Mouse (Mus musculus) adrenal gland, adult (tissue): Measurements from ENCODE around the gene Gbx1.

Experiments used
- DNase-seq, 2 experiments: peaks; one replicate each; pipeline ENCODE4 v3.0.0; 2022 to 2023; ENCODE audit warnings: low spot score in 1 of 2; ENCODE audit not compliant: inconsistent age in 2 of 2

Gene Gbx1

DNA sequence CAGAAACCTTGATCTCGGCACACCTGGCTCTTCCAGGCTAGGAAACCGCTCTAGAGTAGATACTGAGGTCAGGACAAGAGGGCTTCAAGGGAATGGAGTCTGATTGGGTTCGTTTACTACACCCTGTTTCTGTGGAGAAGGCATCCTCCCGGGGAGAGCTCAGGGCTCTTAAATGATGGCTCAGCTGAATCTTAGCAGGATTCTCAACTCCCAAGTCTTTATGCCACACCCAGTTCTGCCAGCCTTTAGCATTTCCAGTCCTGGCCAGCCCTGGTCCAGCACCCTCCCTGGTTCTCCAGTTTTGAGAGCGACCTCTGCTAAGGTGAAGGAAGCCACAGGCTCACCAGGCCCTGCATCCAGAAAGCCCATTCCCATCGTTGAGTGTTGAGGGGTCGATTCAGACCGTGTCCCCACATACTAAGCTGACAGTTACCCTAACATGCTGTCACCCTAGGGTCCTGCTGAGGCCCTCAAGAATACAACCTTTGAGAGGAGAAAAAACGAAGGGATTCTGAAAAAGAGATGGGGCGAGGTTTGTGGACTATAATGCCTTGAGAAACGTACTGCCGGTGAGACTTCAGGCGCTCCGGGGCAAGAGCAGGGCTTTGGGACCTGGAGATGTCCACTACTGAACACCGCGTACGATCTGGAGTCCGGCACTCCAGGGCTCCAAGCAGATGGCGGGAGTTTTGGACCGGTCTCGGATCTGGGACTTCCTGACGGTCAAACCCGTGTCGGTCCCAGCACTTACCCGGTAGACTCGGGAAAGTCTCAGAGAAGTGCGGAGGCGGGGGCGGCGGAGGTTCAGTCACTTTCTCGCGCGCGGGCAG, 1.4 kb downstream of the Gbx1 start:
- DNase-seq = peak in 1 of 2 experiments; percentile 53

DNA sequence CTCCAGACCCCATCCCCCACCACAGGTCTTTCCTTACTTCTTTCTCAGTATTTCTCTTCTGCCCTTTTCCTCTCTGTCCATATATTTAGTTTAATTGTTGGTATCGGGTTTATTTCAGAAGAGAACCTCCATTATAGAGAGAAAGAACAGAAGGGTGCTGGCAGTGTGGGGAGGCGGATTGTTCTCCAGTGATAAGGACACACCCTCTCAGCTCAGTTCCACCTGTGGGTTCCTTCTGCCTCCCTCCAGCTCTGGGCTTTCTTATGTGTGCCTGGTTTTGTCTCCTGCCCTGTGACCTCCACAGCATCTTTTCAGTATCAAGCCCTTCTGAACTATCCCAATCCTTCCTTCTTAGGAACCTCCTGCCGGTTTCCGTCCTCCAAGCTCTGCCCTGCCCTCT, 2.5 kb downstream of the Gbx1 start:
- no peak for DNase-seq

DNA sequence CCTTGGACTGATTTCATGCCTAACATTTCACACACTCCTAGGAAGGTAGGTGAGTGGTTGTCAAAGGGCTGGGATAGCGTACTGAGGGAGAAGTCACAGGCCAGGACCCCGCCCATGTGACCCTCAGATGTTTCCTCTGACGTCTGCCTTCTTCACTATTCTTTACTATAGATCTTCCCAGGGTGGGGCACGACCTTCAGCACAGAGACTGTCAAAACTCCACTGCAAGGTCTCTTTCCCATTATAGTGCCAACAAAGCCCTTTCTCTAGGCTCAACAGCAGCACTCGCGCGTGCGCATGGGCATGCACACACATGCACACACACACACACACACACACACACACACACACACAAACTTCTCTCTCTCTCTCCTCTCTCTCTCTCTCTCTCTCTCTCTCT, 3.2 kb downstream of the Gbx1 start:
- no peak for DNase-seq

DNA sequence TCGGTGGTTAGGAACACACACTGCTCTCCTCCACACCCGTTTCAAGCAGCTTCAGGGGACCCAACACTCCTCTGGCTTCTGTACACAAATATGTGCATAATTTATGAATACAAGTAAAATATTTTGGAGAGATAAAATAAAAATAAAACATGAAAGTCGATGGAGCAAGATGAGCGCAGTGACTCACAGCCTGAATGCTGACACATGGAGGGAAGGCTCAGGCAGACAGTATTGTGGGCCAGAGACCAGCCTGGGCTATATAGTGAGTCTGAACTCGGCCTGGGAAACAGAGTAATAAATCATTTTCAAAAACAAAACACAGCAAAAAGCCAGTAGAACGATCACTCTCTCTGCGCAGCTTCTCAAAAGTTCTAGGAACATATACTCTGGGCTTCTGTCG, 5.6 kb downstream of the Gbx1 start:
- DNase-seq = no peak

DNA sequence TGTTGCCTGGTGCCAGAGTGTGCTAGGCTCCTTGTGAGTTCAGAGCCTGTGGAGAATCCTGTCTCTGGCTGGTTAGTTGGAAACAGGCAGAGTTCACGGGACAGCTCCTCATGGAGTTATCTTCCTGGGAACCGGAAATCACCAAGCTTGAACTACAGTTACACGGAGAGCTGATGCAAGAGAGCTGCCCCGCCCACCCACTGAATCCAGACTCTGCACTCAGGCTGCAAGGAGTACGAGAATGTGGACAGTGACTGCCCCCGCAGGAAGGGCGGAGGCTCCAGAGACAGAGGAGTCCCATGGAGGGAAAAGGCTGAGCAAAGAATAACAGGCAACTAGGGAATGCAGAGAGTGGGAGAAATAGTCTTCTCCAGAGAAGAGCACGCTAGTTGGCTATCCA, 14.7 kb downstream of the Gbx1 start:
- no peak for DNase-seq

DNA sequence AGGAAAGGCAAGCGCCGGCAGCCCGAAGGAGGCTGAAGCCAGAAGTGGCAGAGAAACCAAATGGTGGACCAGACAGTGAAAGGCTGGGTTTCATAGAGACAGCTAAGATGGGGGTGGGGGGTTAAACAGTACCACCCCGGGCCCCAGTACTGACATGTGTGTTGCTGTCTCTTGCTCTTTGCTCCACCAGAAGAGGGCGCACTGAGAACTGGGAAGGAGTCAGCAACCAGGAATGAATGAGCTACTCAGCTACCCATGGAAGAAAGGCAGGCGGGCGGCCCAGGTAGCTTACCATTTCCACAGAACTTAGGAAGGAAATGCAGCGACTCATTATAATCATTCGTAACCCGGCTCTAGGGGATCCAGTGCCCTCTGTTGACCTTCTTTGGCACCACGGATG, 16.4 kb downstream of the Gbx1 start:
- DNase-seq = peak; percentile 52 to 86

DNA sequence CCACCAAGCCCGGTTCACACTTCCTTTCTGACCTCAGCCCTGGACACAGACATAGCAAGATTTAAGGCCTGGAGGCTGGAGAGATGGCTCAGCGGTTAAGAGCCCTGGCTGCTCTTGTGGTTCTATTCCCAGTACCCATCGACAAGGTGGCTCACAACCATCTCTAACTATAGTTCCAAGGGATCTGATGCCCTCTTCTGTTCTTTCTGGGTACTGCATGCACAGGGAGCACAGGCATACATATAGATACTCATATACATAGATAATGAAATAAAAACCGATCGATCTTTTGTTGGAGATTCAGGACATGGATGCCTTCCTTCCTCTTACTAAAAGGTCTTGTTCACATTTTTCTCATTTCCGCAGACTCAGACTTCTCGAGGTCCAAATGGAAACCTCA, 18.6 kb downstream of the Gbx1 start:
- DNase-seq = no peak

DNA sequence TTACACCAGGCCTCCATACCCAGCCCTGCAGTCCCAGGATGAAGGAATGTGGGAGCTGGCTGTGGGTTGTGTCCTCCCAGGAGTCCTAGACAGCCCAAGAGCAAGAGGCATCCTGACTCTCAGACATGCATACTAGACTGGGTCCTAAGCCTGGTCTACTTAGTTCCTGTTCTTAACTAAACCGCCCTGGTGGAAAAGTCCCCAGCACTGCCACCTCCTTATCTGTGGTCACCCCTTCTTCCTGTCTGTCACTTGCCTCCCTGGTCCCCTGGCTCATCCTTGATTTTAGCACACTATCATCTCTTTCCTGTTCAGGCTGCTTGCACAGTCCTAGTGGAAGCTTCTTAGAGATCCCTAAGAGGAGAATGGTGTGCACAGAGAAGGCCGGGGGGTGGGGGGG, 21.5 kb downstream of the Gbx1 start:
- DNase-seq = no peak

DNA sequence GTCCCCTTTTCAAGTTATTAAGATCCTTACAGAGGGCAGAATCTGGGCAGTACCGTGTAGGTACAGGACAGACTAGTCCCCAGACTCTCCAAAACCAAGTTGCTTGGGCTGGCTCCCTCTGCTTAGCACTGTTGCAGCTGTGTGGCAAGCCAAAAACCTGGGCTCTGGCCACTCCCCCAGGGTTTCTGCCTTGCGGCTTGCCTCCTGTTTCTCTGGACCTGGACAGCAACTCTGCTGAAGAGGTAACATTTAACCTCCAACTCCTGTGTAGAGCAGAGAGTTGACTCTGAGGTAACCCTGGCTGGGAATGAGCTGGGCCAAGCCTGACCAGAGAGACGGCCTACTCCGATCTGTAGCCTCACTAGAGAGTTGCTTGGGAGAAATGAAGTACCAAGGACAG, 24.2 kb downstream of the Gbx1 start:
- DNase-seq = no peak

DNA sequence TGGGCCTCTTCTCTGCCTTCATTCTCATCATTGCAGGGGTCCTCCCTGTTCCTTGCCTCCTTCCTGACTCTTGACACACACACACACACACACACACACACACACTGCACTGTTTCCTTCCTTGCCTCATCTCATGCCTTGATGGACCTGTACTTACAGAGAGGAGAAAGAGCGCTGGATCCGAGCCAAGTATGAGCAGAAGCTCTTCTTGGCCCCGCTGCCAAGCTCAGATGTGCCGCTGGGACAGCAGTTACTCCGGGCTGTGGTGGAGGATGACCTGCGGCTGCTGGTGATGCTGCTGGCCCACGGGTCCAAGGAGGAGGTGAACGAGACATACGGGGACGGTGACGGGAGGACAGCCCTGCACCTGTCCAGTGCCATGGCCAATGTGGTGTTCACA, 26.2 kb downstream of the Gbx1 start:
- no peak for DNase-seq

DNA sequence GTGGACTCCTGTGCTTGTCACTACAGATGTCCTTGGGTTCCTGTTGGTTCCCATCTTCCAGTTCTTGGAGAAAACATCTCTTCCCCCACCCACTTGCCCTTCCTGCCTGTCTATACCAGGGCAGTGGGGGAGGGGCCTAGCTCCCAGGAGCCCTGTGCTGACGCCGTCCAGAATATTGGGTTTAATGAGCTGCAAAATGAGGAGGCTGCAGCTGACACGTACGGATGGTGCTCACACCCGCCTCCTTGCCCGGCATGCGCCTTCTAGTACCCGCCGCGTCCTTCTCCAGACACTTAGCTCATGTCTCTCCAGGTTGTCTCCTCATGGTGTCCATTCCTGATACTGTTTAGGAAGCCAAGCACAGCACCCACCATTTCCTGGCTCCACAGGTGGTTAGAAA, 27.9 kb downstream of the Gbx1 start:
- no peak for DNase-seq

DNA sequence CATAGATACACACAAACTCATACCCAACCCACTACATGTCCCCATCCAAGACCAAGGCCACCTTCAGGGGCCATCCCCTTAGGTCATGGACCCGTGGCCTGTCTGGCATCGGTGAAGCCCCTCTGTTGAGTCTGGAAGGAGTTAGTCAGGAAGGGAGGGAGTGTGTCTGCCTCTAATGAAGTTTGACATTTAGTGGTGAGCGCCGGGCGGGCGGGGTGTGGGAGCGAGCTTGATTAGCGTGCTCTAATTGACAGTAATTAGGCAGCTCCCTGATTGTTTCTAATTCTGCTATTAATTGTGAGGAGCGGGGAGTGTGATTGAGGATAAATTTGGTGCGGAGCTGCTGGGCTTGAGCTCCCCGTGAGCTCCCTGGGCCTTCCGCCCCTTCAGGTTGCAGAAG, 29.5 kb downstream of the Gbx1 start:
- DNase-seq = no peak

DNA sequence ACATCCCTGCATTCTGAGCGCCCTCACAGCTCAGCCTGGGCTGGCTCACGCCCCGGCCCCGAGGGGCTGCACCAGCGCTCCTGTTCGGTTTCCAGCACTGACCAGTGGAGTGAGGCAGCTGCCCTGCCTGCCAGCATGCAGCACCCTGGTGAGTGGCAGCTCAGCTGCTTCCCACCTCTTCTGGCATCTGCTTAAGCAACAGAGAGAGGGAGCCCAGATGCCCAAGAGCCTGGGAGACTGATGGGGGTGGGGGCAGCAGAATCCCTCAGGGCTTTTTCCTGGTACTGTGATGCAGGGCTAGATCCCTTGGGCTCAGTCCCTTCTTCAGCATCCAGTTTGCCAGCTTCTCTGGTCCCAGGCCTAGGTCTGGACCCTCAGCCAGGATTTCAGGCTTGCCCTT, 30.2 kb downstream of the Gbx1 start:
- DNase-seq = no peak

DNA sequence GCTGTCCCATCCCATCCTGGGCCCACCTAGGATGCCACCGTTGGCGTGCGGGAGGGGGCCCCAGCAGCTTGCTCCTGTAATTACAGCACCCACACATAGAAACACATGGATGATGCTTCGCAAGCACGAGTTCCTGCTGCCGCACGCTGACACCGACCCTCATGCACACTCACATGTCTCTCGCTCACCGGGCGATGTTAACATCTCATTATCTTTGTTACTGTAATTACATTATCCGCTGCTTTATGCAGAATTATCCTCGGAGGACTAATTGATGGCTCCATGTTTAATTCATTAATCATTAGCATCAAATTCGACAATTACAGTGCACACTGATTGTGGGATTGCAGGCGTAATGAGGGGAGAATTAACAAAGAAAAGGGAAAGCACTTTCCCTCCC, 32.0 kb downstream of the Gbx1 start:
- no peak for DNase-seq

DNA sequence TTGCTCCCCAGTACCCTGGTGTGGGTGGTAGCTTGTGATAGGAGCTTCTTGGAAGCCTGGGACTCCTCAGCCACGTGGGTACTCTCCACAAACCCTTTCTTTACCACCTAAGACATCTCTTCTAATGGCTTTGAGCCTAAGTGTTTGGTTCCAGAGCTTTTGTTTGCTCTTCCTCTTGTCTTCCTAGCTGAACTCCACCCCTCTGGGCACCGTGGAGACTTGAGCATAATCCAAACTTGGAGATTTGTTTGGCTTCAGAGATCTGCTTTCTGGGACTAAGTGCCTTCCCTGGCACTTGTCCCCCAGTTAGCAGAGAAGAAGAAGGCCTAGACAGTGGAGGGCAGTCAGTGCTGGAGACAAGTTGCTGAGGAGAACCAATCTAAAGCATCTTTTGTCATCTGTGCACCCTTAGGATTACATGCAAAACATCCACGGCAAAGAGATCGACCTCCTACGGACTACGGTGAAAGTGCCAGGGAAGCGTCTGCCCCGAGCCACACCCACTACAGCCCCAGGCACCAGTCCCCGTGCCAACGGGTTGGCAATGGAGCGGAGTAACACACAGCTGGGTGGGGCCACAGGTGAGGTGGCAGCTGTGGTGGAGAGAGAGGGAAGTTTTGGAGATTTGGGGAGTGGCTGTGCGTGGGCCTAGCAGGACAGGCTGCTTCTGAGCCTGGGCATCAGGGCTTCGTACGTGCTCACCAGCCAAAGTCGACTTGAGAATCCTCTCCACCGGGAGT, 34.3 kb downstream of the Gbx1 start:
- no peak for DNase-seq

DNA sequence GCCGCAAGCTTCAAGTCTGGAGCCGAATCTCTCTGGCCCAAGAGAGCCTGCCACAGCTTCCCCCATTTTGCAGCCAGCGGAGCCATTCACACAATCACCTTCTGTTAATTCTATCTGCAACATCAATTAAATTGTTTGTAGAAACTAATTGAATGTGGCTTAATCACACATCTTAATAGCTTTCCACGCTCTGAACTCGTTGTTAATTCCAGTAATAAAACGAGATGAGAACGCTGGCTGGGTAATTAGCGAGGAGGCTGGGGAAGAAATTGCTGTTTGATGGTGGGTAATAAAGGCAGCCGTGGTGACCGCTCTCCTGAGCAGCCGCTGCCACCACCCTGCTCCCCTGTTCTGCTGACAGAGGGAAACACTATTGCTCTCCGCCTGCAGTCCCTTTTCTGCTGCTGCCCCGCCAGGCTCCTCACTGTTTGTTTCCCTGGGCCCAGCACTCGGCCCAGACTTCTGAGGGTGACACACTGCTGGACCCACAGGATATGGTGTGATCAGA, 36.5 kb downstream of the Gbx1 start:
- DNase-seq = no peak

DNA sequence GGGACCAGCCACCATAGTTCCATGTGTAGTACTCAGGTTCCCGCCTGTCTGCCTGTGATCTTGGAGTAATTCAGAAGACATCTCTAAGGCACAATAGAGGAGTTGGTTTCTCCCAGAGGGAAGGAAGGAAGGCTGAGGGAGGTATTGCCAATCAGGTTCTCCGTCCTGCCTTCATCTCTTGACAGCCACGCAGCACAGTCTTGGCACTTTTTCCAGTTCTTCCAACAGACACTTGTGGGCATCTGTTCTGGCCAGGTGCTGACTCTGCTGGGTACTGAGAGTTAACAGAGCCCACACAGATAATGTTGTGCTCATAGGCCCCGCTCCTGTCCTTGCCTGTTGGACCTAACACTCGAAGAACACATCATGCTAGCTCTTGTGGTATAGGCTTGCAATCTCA, 40.3 kb downstream of the Gbx1 start:
- no peak for DNase-seq

DNA sequence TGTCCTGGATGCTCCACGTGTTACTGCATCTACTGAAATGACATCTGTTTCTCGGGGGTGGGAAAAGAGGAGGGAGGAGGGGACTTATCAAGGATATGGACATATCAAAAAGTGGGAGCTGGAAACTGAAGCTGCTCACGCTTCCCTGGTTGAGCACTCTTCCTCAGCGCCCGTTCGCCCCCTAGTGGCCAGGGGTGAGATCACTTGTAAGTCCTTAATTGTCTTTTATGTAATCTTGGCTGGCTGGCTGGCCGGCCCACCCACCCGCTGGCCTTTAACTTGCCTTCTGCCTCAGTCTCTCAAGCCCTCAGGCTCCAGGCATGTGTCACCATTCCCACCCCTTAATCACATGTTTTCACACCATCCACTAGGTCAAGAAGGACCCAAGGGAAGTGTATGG, 40.9 kb downstream of the Gbx1 start:
- DNase-seq = peak; percentile 86 to 95

DNA sequence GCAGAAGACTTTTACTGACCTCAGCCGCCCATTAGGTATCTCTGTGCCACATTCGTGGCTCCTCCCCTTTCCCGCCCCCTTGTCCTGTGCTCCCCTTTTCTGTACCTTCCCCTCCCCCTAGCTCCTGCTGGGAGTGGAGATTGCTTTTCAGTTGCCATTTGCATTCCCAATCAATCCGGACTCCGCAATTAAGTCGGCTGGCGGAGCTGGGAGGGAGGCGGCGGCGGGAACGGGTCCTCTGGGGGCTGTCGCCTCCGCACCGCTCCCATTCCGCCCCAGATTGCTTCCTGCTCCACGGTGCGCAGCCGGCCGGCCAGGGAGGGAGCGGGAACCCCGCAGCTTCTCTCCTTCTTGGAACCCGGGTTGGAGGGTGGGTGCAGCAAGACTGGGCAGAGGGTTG, 42.0 kb downstream of the Gbx1 start:
- DNase-seq = no peak

DNA sequence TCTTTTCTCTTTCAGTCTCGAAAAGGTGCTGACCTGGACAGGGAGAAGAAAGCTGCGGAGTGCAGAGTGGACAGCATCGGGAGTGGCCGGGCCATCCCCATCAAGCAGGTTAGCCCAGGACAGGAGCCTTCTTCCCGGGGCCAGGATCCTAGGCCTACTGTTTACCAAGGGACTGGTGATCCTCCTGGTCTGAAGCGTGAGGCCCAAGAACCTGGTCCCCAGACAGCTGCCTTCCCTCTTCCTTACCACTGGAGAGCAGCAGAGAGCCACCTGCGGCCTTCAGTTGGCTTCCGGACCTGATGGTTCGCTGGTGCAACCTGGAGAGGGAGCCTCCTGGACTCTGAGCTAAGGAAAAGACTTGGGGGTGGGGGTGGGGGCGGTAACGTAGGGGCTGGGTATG, 43.7 kb downstream of the Gbx1 start:
- DNase-seq = peak; percentile 62 to 83

DNA sequence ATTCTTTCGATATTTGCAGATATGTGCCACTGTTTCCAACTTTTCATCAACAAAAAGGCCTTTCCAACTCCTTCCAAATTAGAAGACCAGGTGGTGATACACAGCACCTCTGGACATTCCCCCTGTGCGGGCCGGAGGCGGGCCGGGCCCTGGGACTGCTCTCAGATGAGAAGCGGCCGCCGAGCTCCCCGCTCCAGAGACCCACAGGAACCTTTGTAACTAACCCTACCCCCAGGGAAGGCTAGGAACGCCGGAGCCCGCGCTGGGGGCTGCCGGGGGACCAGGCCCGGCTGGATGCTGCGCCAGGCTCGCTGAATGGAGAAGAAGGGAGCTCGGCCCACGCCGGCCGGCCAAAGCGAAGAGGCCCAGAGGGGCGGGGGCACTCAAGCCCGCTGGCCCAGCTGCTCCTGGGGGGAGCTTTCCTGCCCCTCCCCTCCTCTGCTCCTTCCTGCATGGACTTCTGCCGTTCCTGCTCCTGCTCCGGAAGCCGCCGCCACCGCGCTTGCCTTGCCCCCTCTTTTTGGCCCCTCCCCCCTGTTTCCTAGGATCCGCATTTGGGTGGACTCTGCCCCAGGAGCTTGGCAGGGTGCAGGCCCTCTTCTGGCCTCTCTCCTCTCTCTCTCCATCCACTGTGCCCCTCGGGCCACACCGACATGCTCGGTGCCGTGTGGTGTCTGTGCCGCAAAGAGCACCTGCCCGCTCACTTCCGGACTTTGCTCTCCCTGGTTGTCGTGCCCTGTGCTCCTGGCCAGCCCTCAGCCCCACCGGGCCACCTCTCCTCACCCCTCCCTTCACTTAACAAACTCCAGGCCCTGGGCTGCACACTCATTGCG, 44.5 kb downstream of the Gbx1 start:
- no peak for DNase-seq

DNA sequence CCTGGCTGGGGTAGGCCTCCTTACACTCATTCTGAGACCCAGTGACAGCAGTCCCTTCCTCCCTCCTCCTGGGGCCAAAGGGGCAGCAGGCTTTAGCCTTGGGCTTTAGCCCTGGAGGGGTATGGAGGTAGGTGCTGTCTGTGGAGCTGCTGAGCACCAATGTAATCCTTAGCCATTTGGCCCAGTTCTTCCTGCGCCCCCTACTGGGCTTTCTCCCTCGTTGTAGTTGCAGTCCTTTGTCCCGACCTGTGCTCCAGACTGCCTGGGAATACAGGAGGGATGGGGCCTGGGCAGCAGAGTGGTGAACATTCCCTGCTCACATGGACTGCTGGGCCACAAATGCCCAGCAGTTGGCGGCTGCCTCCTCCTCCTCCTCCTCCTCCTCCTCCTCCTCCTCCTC, 45.4 kb downstream of the Gbx1 start:
- DNase-seq = peak; percentile 58 to 83
